Mouse (Mus musculus) limb, embryonic 14.5 days (tissue): ENCODE results near the gene Akr1c18. TPM values are rescaled to one million over a fixed set of nuclear protein-coding genes. Genes with fewer than 3 reads are reported as not detected.
"Not testable (repeated sequence)": the region's sequence is repeated elsewhere in the genome, so short reads cannot be mapped to it uniquely, and the experiment has no call there.

Experiments used
- ATAC-seq: fragments of 200-750 bp; cut with Nextera tagmentation; 2 replicates; pipeline ENCODE4 v1.8.0; 2017; ENCODE audit warnings: low read depth, moderate number of reproducible peaks, moderate TSS enrichment; ENCODE audit not compliant: low FRiP score
- DNase-seq: peaks from one replicate; pipeline ENCODE4 v3.0.0-alpha.2; 2015; ENCODE audit warnings: low spot score
- H3K27ac ChIP-seq: fragments of 300-500 bp; sonication (generic); replicated peaks from 2 replicates; pipeline ENCODE4 v1.5.1; 2014; ENCODE audit warnings: low read depth, mild to moderate bottlenecking, low read length, moderate library complexity, mixed read lengths
- H3K27me3 ChIP-seq: fragments of 300-500 bp; sonication (generic); 2 replicates; pipeline ENCODE4 v1.6.1; 2014; ENCODE audit warnings: low read length, mixed read lengths; ENCODE audit not compliant: control insufficient read depth, insufficient read depth
- H3K36me3 ChIP-seq: fragments of 300-500 bp; sonication (generic); 2 replicates; pipeline ENCODE4 v1.6.1; 2014; ENCODE audit warnings: mild to moderate bottlenecking, low read length, moderate library complexity, mixed read lengths; ENCODE audit not compliant: control insufficient read depth, insufficient read depth
- H3K4me1 ChIP-seq: fragments of 300-500 bp; sonication (generic); 2 replicates; pipeline ENCODE4 v1.6.1; 2014; ENCODE audit warnings: antibody characterized with exemption, low read length, mixed read lengths; ENCODE audit not compliant: control insufficient read depth, insufficient read depth
- H3K4me2 ChIP-seq: fragments of 300-500 bp; sonication (generic); replicated peaks from 2 replicates; pipeline ENCODE4 v1.6.1; 2014; ENCODE audit warnings: low read depth, mild to moderate bottlenecking, low read length, moderate library complexity; ENCODE audit not compliant: severe bottlenecking
- H3K4me3 ChIP-seq: fragments of 300-500 bp; sonication (generic); replicated peaks from 2 replicates; pipeline ENCODE4 v1.5.1; 2014; ENCODE audit warnings: low read length
- H3K9ac ChIP-seq: fragments of 300-500 bp; sonication (generic); 2 replicates; pipeline ENCODE4 v1.6.1; 2014; ENCODE audit warnings: mild to moderate bottlenecking, low read depth, low read length, moderate library complexity; ENCODE audit not compliant: severe bottlenecking
- H3K9me3 ChIP-seq: fragments of 300-500 bp; sonication (generic); 2 replicates; pipeline ENCODE4 v1.6.1; 2016; ENCODE audit warnings: low read length; ENCODE audit not compliant: control insufficient read depth
- POLR2A ChIP-seq: fragments of 200-500 bp; IDR thresholded peaks from 2 replicates; pipeline ENCODE4 v1.8.0; 2012; ENCODE audit warnings: inconsistent platforms, mild to moderate bottlenecking, moderate library complexity, borderline replicate concordance; ENCODE audit not compliant: insufficient read depth, insufficient read length; ENCODE audit errors: extremely low read depth
- WGBS: fragments of 180-500 bp; shearing (Covaris S2); extraction: QIAGEN DNeasy Blood & Tissue Kit; methylation state at CpG from one replicate; pipeline ENCODE4 v1.1.7; 2014; 5-methylcytosine and 5-hydroxymethylcytosine counted together
- polyA plus RNA-seq, 2 experiments: library from polyadenylated mRNA; depleted of rRNA in 1 of 2; stranded (reverse) in 1 of 2; unstranded in 1 of 2; fragments of >200 nt; fragmentation: Nextera tagmentation in 1 of 2; extraction: Ambion mirVana in 1 of 2; gene quantifications; 2 replicates each; pipeline versions ENCODE4 v1.2.1 to v1.2.3; 2012 to 2014

Akr1c18 gene
- polyA plus RNA-seq (2012; rRNA removed) = 0.05 and 0.10 TPM in 2 replicates
- polyA plus RNA-seq (2014; fragmentation: Nextera tagmentation; extraction: Ambion mirVana) = not detected in 2 replicates

DNA sequence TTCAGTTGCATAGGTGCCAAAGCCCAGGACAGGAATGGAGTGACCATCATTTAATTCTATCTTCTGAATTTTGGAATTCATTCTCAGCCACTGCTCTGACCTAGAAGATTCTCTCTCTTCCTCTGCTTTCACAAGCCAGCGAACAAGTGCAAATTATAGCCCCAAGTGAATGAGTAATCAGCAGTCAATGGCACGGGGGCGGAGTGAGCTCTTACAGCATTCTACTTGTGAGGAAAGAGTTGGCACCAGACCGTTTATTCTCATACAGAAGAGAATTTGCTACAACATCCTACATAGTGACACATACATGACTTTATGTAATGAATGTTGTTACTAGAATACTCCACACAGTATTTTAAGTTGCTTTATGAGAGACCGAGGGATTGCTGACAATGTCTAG lies at the start of gene Akr1c18:
Gene Akr1c18, minus strand, starts transcription at position 137 of the 400 bp plus-strand sequence.
- no peak for TF ChIP-seq POLR2A
- H3K4me1 ChIP-seq = no peaks in the 10 kb centered on the region
- H3K9ac ChIP-seq = no peak within 1 kb of the TSS
- no peaks in the 10 kb centered on the region for H3K9me3 ChIP-seq
- no peak within 1 kb of the TSS for H3K4me3 ChIP-seq
- H3K36me3 ChIP-seq = no peaks in the 10 kb centered on the region
- H3K4me2 ChIP-seq = no peak within 1 kb of the TSS
- H3K27ac ChIP-seq = no peak within 1 kb of the TSS
- no peaks in the 10 kb centered on the region for H3K27me3 ChIP-seq
- DNase-seq (no peak), ATAC-seq (no peak)
- WGBS = 83% methylated on average over 5 of the region's 5 CpGs

DNA sequence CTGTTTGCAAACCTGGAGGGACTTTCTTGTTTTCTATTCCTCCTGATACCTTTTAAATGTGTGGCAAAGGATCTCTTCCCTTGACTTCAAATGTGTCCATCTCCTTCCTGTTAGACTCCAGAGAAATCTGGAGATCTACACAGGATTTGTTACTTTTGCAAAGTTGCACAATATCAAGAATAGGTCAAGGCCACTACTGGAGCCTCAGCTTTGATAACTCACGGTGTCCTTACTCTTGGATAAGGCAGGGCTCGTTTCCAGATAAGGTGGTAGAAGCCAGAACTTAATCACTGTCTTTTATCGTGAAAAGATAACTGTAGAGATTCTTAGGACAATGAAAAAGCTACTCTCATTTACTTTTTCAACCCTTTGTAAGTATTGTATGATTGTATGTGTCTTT lies 42.1 kb upstream of the Akr1c18 start:
- TF ChIP-seq POLR2A = no peak
- no peak overlapping the region for H3K4me2 ChIP-seq
- H3K27me3 ChIP-seq = no peaks in the 10 kb centered on the region
- ATAC-seq (no peak), DNase-seq (no peak)
- H3K9ac ChIP-seq = no peak overlapping the region
- no peak overlapping the region for H3K27ac ChIP-seq
- 85% methylated on average over 3 of the region's 3 CpGs for WGBS
- no peaks in the 10 kb centered on the region for H3K4me1 ChIP-seq
- no peaks in the 10 kb centered on the region for H3K36me3 ChIP-seq
- H3K9me3 ChIP-seq = no peaks in the 10 kb centered on the region
- no peak overlapping the region for H3K4me3 ChIP-seq

DNA sequence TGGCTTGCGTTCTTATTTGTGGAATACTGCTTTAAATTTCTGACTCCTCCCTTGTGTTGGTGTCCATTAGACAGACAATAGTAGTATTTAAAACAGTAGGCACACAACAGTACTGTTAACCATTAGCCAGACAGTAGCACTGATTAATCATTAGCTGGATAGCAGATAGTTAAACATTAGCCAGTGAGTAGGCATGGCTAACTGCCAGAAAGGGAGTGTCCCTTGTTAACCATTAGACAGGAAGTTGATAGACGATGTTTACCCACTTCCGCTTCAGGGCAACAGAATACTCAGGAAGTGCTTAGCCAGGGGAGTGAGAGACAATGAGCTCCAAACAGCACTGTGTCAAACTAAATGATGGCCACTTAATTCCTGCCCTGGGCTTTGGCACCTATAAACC lies 40.5 kb upstream of the Akr1c18 start, which contains the start of gene Akr1c13:
Gene Akr1c13, plus strand, starts transcription at position 247 of the 400 bp plus-strand sequence.
- no peak for ATAC-seq
- Histone ChIP-seq H3K9ac (no peak within 1 kb of the TSS), H3K27ac (no peak within 1 kb of the TSS), H3K4me1 (no peaks in the 10 kb centered on the region), H3K27me3 (no peaks in the 10 kb centered on the region), H3K4me2 (no peak within 1 kb of the TSS), H3K9me3 (no peaks in the 10 kb centered on the region), H3K4me3 (no peak within 1 kb of the TSS), H3K36me3 (no peaks in the 10 kb centered on the region)
- WGBS = 49% methylated on average over 3 of the region's 3 CpGs
- DNase-seq = peak; percentile 11
- TF ChIP-seq POLR2A = no peak

- no peak for DNase-seq
- Histone ChIP-seq H3K9ac (no peak overlapping the region), H3K27me3 (no peaks in the 10 kb centered on the region), H3K27ac (no peak overlapping the region), H3K9me3 (no peaks in the 10 kb centered on the region), H3K4me1 (no peaks in the 10 kb centered on the region), H3K36me3 (no peaks in the 10 kb centered on the region), H3K4me2 (no peak overlapping the region), H3K4me3 (no peak overlapping the region)
- WGBS = 58% methylated on average over 2 of the region's 2 CpGs
- TF ChIP-seq POLR2A = no peak
- ATAC-seq = no peak
Measured at GRCm38 (mm10) chr13:4188174-4188573, 37.7 kb upstream of the Akr1c18 start.

GRCm38 (mm10) chr13:4186641-4187411 lies 36.4 kb upstream of the Akr1c18 start:
- not testable (repeated sequence) for ATAC-seq, H3K9me3 ChIP-seq, H3K36me3 ChIP-seq, H3K4me1 ChIP-seq, DNase-seq, H3K27ac ChIP-seq, H3K4me2 ChIP-seq, H3K4me3 ChIP-seq, H3K27me3 ChIP-seq, H3K9ac ChIP-seq
- 55% methylated on average over 7 of the region's 7 CpGs for WGBS
